Mouse (Mus musculus): ENCODE results near the gene Alkbh4. TPM values are rescaled to one million over a fixed set of nuclear protein-coding genes. Genes with fewer than 3 reads are reported as not detected.

The Alkbh4 gene
- total and polyA plus RNA-seq, 2 experiments from 2014 or later, result 8.0 to 9.4 TPM

DNA sequence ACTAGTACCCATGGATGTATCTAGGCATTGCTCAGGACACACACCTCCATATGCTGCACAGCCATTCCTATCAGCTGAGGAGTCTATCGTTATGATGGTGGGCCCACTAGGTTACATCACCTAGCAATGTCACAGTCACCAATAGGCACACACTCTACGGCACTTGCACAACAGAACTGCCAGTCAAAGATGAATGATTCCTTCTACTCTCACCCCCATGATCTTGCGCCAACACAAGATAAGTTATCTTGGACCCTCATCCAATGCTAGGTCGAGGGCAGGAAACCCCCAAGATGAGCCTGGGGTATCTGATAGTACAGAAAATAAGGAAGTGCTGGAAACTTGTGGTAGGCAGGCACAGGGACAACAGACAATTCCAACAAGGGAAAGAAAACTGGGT is 46.9 kb downstream of the Alkbh4 start:
- ATAC-seq (ENCODE audit: insufficient read depth, low read depth), result no peak
- WGBS, result 71% methylated on average over 4 of the region's 4 CpGs
- TF ChIP-seq CTCF (IDR thresholded peaks at IDR 0.05; ENCODE audit: low read depth), result no peak
- TF ChIP-seq EP300 (IDR thresholded peaks at IDR 0.05; ENCODE audit: low read depth), result no peak
- Histone ChIP-seq H3K4me2 (ENCODE audit: low read depth, low read length) (no peak overlapping the region), H3K4me1 (ENCODE audit: control insufficient read depth, insufficient read depth) (no peaks in the 10 kb centered on the region), H3K27me3 (ENCODE audit: control insufficient read depth, insufficient read depth, low read length) (no peaks in the 10 kb centered on the region), H3K9ac (replicated peaks; ENCODE audit: low read depth, low read length) (no peak overlapping the region), H3K36me3 (replicated peaks; ENCODE audit: control insufficient read depth, insufficient read depth, low read length) (peaks cover 70% of the 10 kb centered on the region), H3K4me3 (ENCODE audit: low read depth, low read length) (no peak overlapping the region), H3K27ac (ENCODE audit: low read depth) (no peak overlapping the region), H3K9me3 (replicated peaks; ENCODE audit: control insufficient read depth, low read length) (no peaks in the 10 kb centered on the region)
- DNase-seq (ENCODE audit: low spot score), result no peak

DNA sequence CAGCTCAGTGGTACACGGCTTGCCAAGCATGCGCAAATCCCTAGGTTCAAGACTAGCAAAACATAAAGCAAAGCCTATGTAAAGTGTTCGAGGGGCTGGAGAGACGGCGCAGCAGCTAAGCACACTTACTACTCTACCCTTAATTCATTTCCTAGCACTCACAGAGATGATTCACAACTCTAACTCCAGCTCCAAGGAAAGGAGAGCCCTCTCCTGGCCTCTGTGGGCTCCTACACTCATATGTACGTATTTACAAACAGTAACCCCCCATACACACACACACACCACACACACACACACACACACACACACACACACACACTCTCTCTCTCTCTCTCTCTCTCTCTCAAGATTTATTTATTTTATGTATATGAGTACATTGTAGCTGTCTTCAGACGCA is 47.8 kb downstream of the Alkbh4 start:
- ATAC-seq (ENCODE audit: insufficient read depth, low read depth) (no peak), DNase-seq (ENCODE audit: low spot score) (no peak)
- no peaks in the 10 kb centered on the region for H3K9me3 ChIP-seq (replicated peaks; ENCODE audit: control insufficient read depth, low read length)
- H3K27me3 ChIP-seq (ENCODE audit: control insufficient read depth, insufficient read depth, low read length), result no peaks in the 10 kb centered on the region
- H3K4me3 ChIP-seq (ENCODE audit: low read depth, low read length), result no peak overlapping the region
- no peak overlapping the region for H3K27ac ChIP-seq (ENCODE audit: low read depth)
- no peak overlapping the region for H3K4me2 ChIP-seq (ENCODE audit: low read depth, low read length)
- H3K36me3 ChIP-seq (replicated peaks; ENCODE audit: control insufficient read depth, insufficient read depth, low read length), result peaks cover 73% of the 10 kb centered on the region
- WGBS, result 94% methylated on average over 7 of the region's 7 CpGs
- H3K4me1 ChIP-seq (ENCODE audit: control insufficient read depth, insufficient read depth), result no peaks in the 10 kb centered on the region
- no peak overlapping the region for H3K9ac ChIP-seq (replicated peaks; ENCODE audit: low read depth, low read length)
- TF ChIP-seq CTCF (IDR thresholded peaks at IDR 0.05; ENCODE audit: low read depth), result no peak
- no peak for TF ChIP-seq EP300 (IDR thresholded peaks at IDR 0.05; ENCODE audit: low read depth)

DNA sequence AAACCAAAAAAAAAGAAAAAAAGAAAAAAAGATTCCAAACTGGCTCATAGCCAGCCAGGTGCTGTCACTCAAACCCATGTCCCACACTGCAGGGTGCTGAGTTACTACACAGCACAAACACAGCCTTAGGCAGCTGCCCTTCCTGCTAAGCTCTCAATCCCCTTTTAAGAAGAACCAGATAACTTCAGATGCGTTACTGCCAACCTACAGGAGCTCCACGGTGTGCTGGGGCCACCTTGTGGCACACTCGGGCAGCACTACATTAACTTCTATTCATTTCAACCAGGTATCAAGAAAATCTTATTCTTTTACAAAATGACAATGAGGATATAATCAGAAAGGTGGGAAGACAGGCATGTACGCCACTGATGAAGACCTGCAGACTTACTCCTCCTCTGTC is 50.8 kb downstream of the Alkbh4 start:
- H3K36me3 ChIP-seq (replicated peaks; ENCODE audit: control insufficient read depth, insufficient read depth, low read length), result peaks cover 72% of the 10 kb centered on the region

More for the DNA sequence above, 50.8 kb downstream of the Alkbh4 start:
- Histone ChIP-seq H3K4me1 (ENCODE audit: control insufficient read depth, insufficient read depth) (no peaks in the 10 kb centered on the region), H3K9ac (replicated peaks; ENCODE audit: low read depth, low read length) (no peak overlapping the region), H3K27ac (ENCODE audit: low read depth) (no peak overlapping the region), H3K4me3 (ENCODE audit: low read depth, low read length) (no peak overlapping the region), H3K27me3 (ENCODE audit: control insufficient read depth, insufficient read depth, low read length) (no peaks in the 10 kb centered on the region), H3K4me2 (ENCODE audit: low read depth, low read length) (no peak overlapping the region), H3K9me3 (replicated peaks; ENCODE audit: control insufficient read depth, low read length) (no peaks in the 10 kb centered on the region)
- peak; percentile 74 for ATAC-seq (ENCODE audit: insufficient read depth, low read depth)
- peak; percentile 53 for DNase-seq (ENCODE audit: low spot score)
- TF ChIP-seq CTCF (IDR thresholded peaks at IDR 0.05; ENCODE audit: low read depth) (peak; percentile 88), EP300 (IDR thresholded peaks at IDR 0.05; ENCODE audit: low read depth) (no peak)
- 38% methylated on average over 4 of the region's 4 CpGs for WGBS

Small RNAs within 50 kb of the gene (microRNA-seq; reads per million reads assigned to microRNA genes)
- gene Mir7035, result not detected

Other genes starting within 250 kb of the Alkbh4 start
- 1,178 and 1,316 TPM in 2 replicates for gene Hspb1, start 248.2 kb upstream of the Alkbh4 start, total RNA-seq (2014; rRNA removed; ENCODE audit: low replicate concordance)
- gene Hspb1, start 248.2 kb upstream of the Alkbh4 start, polyA plus RNA-seq (2015; fragmentation: Nextera tagmentation; extraction: Ambion mirVana), result 974 and 1,039 TPM in 2 replicates
- 47.3 and 67.2 TPM in 2 replicates for gene Ywhag, start 201.5 kb upstream of the Alkbh4 start, total RNA-seq (2014; rRNA removed; ENCODE audit: low replicate concordance)
- gene Ywhag, start 201.5 kb upstream of the Alkbh4 start, polyA plus RNA-seq (2015; fragmentation: Nextera tagmentation; extraction: Ambion mirVana), result 137 and 149 TPM in 2 replicates
- 1.3 and 3.6 TPM in 2 replicates for gene Ssc4d, start 161.6 kb upstream of the Alkbh4 start, total RNA-seq (2014; rRNA removed; ENCODE audit: low replicate concordance)
- 0.55 and 0.56 TPM in 2 replicates for gene Ssc4d, start 161.6 kb upstream of the Alkbh4 start, polyA plus RNA-seq (2015; fragmentation: Nextera tagmentation; extraction: Ambion mirVana)
- gene Zp3, start 156.0 kb upstream of the Alkbh4 start, total RNA-seq (2014; rRNA removed; ENCODE audit: low replicate concordance), result not detected in 2 replicates
- gene Zp3, start 156.0 kb upstream of the Alkbh4 start, polyA plus RNA-seq (2015; fragmentation: Nextera tagmentation; extraction: Ambion mirVana), result 0.14 TPM in 1 of 2 replicates, not detected in the other
- 27.4 and 28.6 TPM in 2 replicates for gene Dtx2, start 141.3 kb upstream of the Alkbh4 start, total RNA-seq (2014; rRNA removed; ENCODE audit: low replicate concordance)
- 14.6 and 15.7 TPM in 2 replicates for gene Dtx2, start 141.3 kb upstream of the Alkbh4 start, polyA plus RNA-seq (2015; fragmentation: Nextera tagmentation; extraction: Ambion mirVana)
- gene Upk3b, start 97.7 kb upstream of the Alkbh4 start, total RNA-seq (2014; rRNA removed; ENCODE audit: low replicate concordance), result 40.6 and 47.9 TPM in 2 replicates
- 21.1 and 24.0 TPM in 2 replicates for gene Upk3b, start 97.7 kb upstream of the Alkbh4 start, polyA plus RNA-seq (2015; fragmentation: Nextera tagmentation; extraction: Ambion mirVana)
- gene Upk3bl, start 81.7 kb upstream of the Alkbh4 start, total RNA-seq (2014; rRNA removed; ENCODE audit: low replicate concordance), result 4.2 TPM in 1 of 2 replicates, not detected in the other
- gene Upk3bl, start 81.7 kb upstream of the Alkbh4 start, polyA plus RNA-seq (2015; fragmentation: Nextera tagmentation; extraction: Ambion mirVana), result not detected in 2 replicates
- gene Rasa4, start 52.2 kb upstream of the Alkbh4 start, total RNA-seq (2014; rRNA removed; ENCODE audit: low replicate concordance), result 0.27 and 6.2 TPM in 2 replicates
- 0.96 and 1.3 TPM in 2 replicates for gene Rasa4, start 52.2 kb upstream of the Alkbh4 start, polyA plus RNA-seq (2015; fragmentation: Nextera tagmentation; extraction: Ambion mirVana)
- 59.8 and 121 TPM in 2 replicates for gene Polr2j, start 19.5 kb upstream of the Alkbh4 start, total RNA-seq (2014; rRNA removed; ENCODE audit: low replicate concordance)
- gene Polr2j, start 19.5 kb upstream of the Alkbh4 start, polyA plus RNA-seq (2015; fragmentation: Nextera tagmentation; extraction: Ambion mirVana), result 145 and 155 TPM in 2 replicates
- 20.9 and 23.1 TPM in 2 replicates for gene Lrwd1, start 72 bp upstream of the Alkbh4 start, total RNA-seq (2014; rRNA removed; ENCODE audit: low replicate concordance)
- 9.4 and 10.0 TPM in 2 replicates for gene Lrwd1, start 72 bp upstream of the Alkbh4 start, polyA plus RNA-seq (2015; fragmentation: Nextera tagmentation; extraction: Ambion mirVana)
- 0.69 and 6.0 TPM in 2 replicates for gene Orai2, start 34.6 kb downstream of the Alkbh4 start, total RNA-seq (2014; rRNA removed; ENCODE audit: low replicate concordance)
- 1.1 and 1.2 TPM in 2 replicates for gene Orai2, start 34.6 kb downstream of the Alkbh4 start, polyA plus RNA-seq (2015; fragmentation: Nextera tagmentation; extraction: Ambion mirVana)
- gene Prkrip1, start 62.8 kb downstream of the Alkbh4 start, total RNA-seq (2014; rRNA removed; ENCODE audit: low replicate concordance), result 1.7 and 8.4 TPM in 2 replicates
- gene Prkrip1, start 62.8 kb downstream of the Alkbh4 start, polyA plus RNA-seq (2015; fragmentation: Nextera tagmentation; extraction: Ambion mirVana), result 32.7 and 34.0 TPM in 2 replicates
- 0.97 and 2.0 TPM in 2 replicates for gene Sh2b2, start 110.4 kb downstream of the Alkbh4 start, total RNA-seq (2014; rRNA removed; ENCODE audit: low replicate concordance)
- 0.41 and 0.63 TPM in 2 replicates for gene Sh2b2, start 110.4 kb downstream of the Alkbh4 start, polyA plus RNA-seq (2015; fragmentation: Nextera tagmentation; extraction: Ambion mirVana)